Mouse (Mus musculus): ENCODE measurements at regions not wholly inside any gene's neighbourhood (a gene's known extent, or its start where the extent isn't known, plus 50 kb on each side); places are given as distances from the start of the nearest gene placed in this dataset.

- no peak for DNase-seq
Observed at GRCm38 (mm10) chr11:111735446-111735845, 669.5 kb downstream of the Kcnj2 start.

- no peak for DNase-seq
Observed at GRCm38 (mm10) chr11:111735961-111736360, 670.0 kb downstream of the Kcnj2 start.

- no peak for DNase-seq
Observed at GRCm38 (mm10) chr11:111743356-111743755, 677.4 kb downstream of the Kcnj2 start.

GRCm38 (mm10) chr11:111747262-111747946, 681.4 kb downstream of the Kcnj2 start:
- DNase-seq = no peak

- DNase-seq = no peak
Observed at GRCm38 (mm10) chr11:111747947-111748322, 682.0 kb downstream of the Kcnj2 start.

GRCm38 (mm10) chr11:111748496-111748895, 682.5 kb downstream of the Kcnj2 start:
- no peak for DNase-seq

- no peak for DNase-seq
Observed at GRCm38 (mm10) chr11:111754735-111755134, 688.8 kb downstream of the Kcnj2 start.

- no peak for DNase-seq
Observed at GRCm38 (mm10) chr11:111763081-111763480, 697.1 kb downstream of the Kcnj2 start.

GRCm38 (mm10) chr11:111766371-111767011, 700.5 kb downstream of the Kcnj2 start:
- no peak for DNase-seq

GRCm38 (mm10) chr11:111767012-111767392, 701.0 kb downstream of the Kcnj2 start:
- DNase-seq = no peak

GRCm38 (mm10) chr11:111774108-111774679, 708.2 kb downstream of the Kcnj2 start:
- DNase-seq = no peak

GRCm38 (mm10) chr11:111781321-111781720, 715.4 kb downstream of the Kcnj2 start:
- no peak for DNase-seq

GRCm38 (mm10) chr11:111791267-111791926, 725.4 kb downstream of the Kcnj2 start:
- no peak for DNase-seq

- peak; percentile 13 for DNase-seq
Observed at GRCm38 (mm10) chr11:111801033-111801432, 735.1 kb downstream of the Kcnj2 start.

- DNase-seq = no peak
Observed at GRCm38 (mm10) chr11:111816176-111816775, 750.3 kb downstream of the Kcnj2 start.

- DNase-seq = peak; percentile 10
Observed at GRCm38 (mm10) chr11:111818124-111818523, 752.2 kb downstream of the Kcnj2 start.

GRCm38 (mm10) chr11:111820356-111820755, 754.4 kb downstream of the Kcnj2 start:
- DNase-seq = no peak

GRCm38 (mm10) chr11:111828455-111828854, 762.5 kb downstream of the Kcnj2 start:
- no peak for DNase-seq

- no peak for DNase-seq
Observed at GRCm38 (mm10) chr11:111838996-111839395, 773.0 kb downstream of the Kcnj2 start.

GRCm38 (mm10) chr11:111843728-111844258, 777.8 kb downstream of the Kcnj2 start:
- no peak for DNase-seq

- no peak for DNase-seq
Observed at GRCm38 (mm10) chr11:111844382-111845027, 778.5 kb downstream of the Kcnj2 start.

GRCm38 (mm10) chr11:111857288-111857687, 791.3 kb downstream of the Kcnj2 start:
- no peak for DNase-seq

- no peak for DNase-seq
Observed at GRCm38 (mm10) chr11:111858111-111858510, 792.1 kb downstream of the Kcnj2 start.
